Comparison of ENCODE assay signal across 1 mouse cellular context in genomic region chr8:70173320-70173719, GRCm38 (mm10).
TF ChIP-seq lines count a peak whose summit lies in the region.

No protein-coding gene starts in this region.

TF ChIP-seq in MEL, 35 proteins besides CTCF, POLR2A, EP300 and RAD21:
- TF ChIP-seq ETS1 (IDR thresholded peaks at IDR 0.05; ENCODE audit: low read depth, low read length) (no peak), MAX (IDR thresholded peaks at IDR 0.05; ENCODE audit: low read length) (no peak), MAFK (IDR thresholded peaks at IDR 0.05; ENCODE audit: borderline replicate concordance, low read depth, low read length) (no peak), JUND (IDR thresholded peaks at IDR 0.05; ENCODE audit: low read depth, low read length) (no peak), KAT2A (conservative IDR thresholded peaks at IDR 0.05; ENCODE audit: low read depth, low read length) (no peak), E2F4 (IDR thresholded peaks at IDR 0.05; ENCODE audit: borderline replicate concordance, low read depth, low read length) (no peak), CHD2 (IDR thresholded peaks at IDR 0.05; ENCODE audit: low read length) (no peak), HCFC1 (IDR thresholded peaks at IDR 0.05; ENCODE audit: low read depth, low read length) (no peak), ZKSCAN1 (IDR thresholded peaks at IDR 0.05; ENCODE audit: low read depth, low read length) (no peak), ZNF384 (IDR thresholded peaks at IDR 0.05; ENCODE audit: low read depth, low read length) (no peak)
